Mouse (Mus musculus): ENCODE data around the gene Slc35f4.

DNA sequence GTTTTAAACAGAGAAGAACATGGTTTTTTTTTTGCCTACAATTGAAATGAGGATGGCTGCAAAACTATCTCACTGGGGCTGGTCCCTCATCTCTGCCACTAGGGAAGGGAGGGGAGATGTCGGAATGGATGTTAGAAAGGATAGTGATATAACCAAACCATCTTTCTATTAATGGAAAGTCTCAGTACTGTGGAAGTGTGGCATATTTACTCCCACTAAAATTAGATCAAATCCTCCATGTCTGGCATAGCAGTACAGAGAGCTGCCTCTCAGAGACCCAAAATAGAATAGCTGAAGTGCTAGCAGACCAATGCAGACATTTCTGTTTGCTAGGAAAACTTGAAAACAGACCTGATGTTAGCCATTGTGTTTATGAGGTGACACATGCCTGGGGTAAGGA is 30.7 kb downstream of the Slc35f4 start:
- TF ChIP-seq POLR2A (IDR thresholded peaks at IDR 0.05; ENCODE audit: extremely low read depth, insufficient read depth, low read length) (no peak), CTCF (IDR thresholded peaks at IDR 0.05; ENCODE audit: low read depth, low read length) (no peak)
